ENCODE assay signal across 8 mouse cellular contexts in the genomic region with DNA sequence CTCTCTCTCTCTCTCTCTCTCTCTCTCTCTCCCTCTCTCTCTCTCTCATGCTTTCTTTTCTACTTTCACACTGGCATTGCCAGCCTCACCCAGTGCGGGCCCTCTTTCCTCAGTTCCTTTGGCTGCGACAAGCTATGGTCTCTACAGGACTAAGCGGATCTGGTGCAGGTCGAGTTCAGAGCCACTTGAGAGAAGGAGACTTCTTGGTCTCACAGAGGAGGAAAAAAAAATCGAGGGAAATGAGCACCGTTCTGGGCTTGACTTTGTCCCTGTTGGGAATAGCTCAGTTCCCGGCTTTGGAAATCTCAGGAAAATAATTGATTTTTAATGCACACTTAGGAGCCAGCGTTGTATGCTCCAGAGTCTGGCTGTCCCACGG. TPM values are rescaled to one million over a fixed set of nuclear protein-coding genes. Genes with fewer than 3 reads are reported as not detected.
DNase-seq lines count a peak whose midpoint lies in the region; ATAC-seq and TF ChIP-seq lines count a peak whose summit lies in the region.

No protein-coding gene starts in this region.

- 2% methylated on average over 9 of the region's 9 CpGs for WGBS in heart, embryonic 15.5 days
- under 1% methylated on average over 9 of the region's 9 CpGs for WGBS in hindbrain, embryonic 10.5 days
- WGBS in midbrain, embryonic 12.5 days: 1% methylated on average over 9 of the region's 9 CpGs

- H3K4me1 ChIP-seq in heart, embryonic 15.5 days (replicated peaks): peaks cover 6% of the 10 kb centered on the region
- H3K4me1 ChIP-seq in hindbrain, embryonic 10.5 days (replicated peaks): peaks cover 6% of the 10 kb centered on the region; the same call in 1 of the 2 replicates
- no peaks in the 10 kb centered on the region for H3K4me1 ChIP-seq in midbrain, embryonic 12.5 days

- H3K36me3 ChIP-seq in heart, embryonic 15.5 days: no peaks in the 10 kb centered on the region
- H3K36me3 ChIP-seq in hindbrain, embryonic 10.5 days: no peaks in the 10 kb centered on the region
- H3K36me3 ChIP-seq in midbrain, embryonic 12.5 days: no peaks in the 10 kb centered on the region

- H3K9ac ChIP-seq in heart, embryonic 15.5 days: no peak overlapping the region
- no peak overlapping the region; the same call in 1 of the 2 replicates for H3K9ac ChIP-seq in midbrain, embryonic 12.5 days (replicated peaks)

- no peaks in the 10 kb centered on the region for H3K9me3 ChIP-seq in heart, embryonic 15.5 days (replicated peaks)
- H3K9me3 ChIP-seq in hindbrain, embryonic 10.5 days: no peaks in the 10 kb centered on the region
- no peaks in the 10 kb centered on the region for H3K9me3 ChIP-seq in midbrain, embryonic 12.5 days

- no peak for DNase-seq in heart, postnatal 10 days
- peak; percentile 69 for DNase-seq in brain, embryonic 14.5 days (ENCODE audit: low read depth)
- DNase-seq in hindbrain, embryonic 10.5 days (ENCODE audit: low spot score): no peak
- DNase-seq in adrenal gland, postnatal 25 days: no peak
- no peak for DNase-seq in testis, postnatal 14 days (ENCODE audit: low spot score)
- no peak for DNase-seq in gastrocnemius, postnatal 25 days

- H3K27ac ChIP-seq in heart, embryonic 15.5 days: no peak overlapping the region
- H3K27ac ChIP-seq in hindbrain, embryonic 10.5 days: peak overlapping the region; percentile 63
- no peak overlapping the region for H3K27ac ChIP-seq in midbrain, embryonic 12.5 days (replicated peaks)

- H3K4me2 ChIP-seq in heart, embryonic 15.5 days: peak overlapping the region; percentile 49; the same call in 1 of the 2 replicates
- peak overlapping the region; percentile 49 for H3K4me2 ChIP-seq in midbrain, embryonic 12.5 days (replicated peaks)

- TF ChIP-seq POLR2A in brain, embryonic 14.5 days (IDR thresholded peaks at IDR 0.05; ENCODE audit: borderline replicate concordance, extremely low read depth, insufficient read depth, insufficient read length, poor library complexity, severe bottlenecking): no peak

- ATAC-seq in heart, embryonic 15.5 days (replicated peaks; ENCODE audit: insufficient number of reproducible peaks, insufficient read depth, low FRiP score, low read depth): no peak
- peak; percentile 5; the same call in 1 of the 2 replicates for ATAC-seq in midbrain, embryonic 12.5 days (ENCODE audit: low FRiP score, low read depth)

- H3K27me3 ChIP-seq in heart, embryonic 15.5 days: peaks cover 80% of the 10 kb centered on the region
- H3K27me3 ChIP-seq in hindbrain, embryonic 10.5 days (ENCODE audit: insufficient read depth, poor library complexity, severe bottlenecking): peaks cover 99% of the 10 kb centered on the region
- H3K27me3 ChIP-seq in midbrain, embryonic 12.5 days: peaks cover 53% of the 10 kb centered on the region

- peak overlapping the region; percentile 31 for H3K4me3 ChIP-seq in heart, embryonic 15.5 days
- H3K4me3 ChIP-seq in hindbrain, embryonic 10.5 days: peak overlapping the region; percentile 41
- H3K4me3 ChIP-seq in midbrain, embryonic 12.5 days: peak overlapping the region; percentile 28

- intact Hi-C loops in heart, postnatal 10 days (cut with DNase I): no loop called here

- no peak for TF ChIP-seq CTCF in brain, embryonic 14.5 days (IDR thresholded peaks at IDR 0.05; ENCODE audit: borderline replicate concordance, extremely low read depth, insufficient read depth, insufficient read length)

RNA-seq across cellular contexts. Expression of a gene that starts 5.9 kb away (rescaled TPM):
- not detected in 2 replicates for polyA plus RNA-seq in heart, embryonic 15.5 days (2015; fragmentation: Nextera tagmentation; extraction: Ambion mirVana)
- not detected for total RNA-seq in heart, postnatal 10 days (2021)
- 1.5 and 4.7 TPM in 2 replicates for polyA plus RNA-seq in brain, embryonic 14.5 days (2012; rRNA removed)
- polyA plus RNA-seq in hindbrain, embryonic 10.5 days (2016; fragmentation: Nextera tagmentation; extraction: Ambion mirVana): not detected in 2 replicates
- 0.28 TPM in 1 of 2 replicates, not detected in the other for polyA plus RNA-seq in midbrain, embryonic 12.5 days (2016; fragmentation: Nextera tagmentation; extraction: Ambion mirVana)
- not detected in 2 replicates for total RNA-seq in adrenal gland, postnatal 25 days (2021)
- not detected for total RNA-seq in gastrocnemius, postnatal 25 days (2021)

RNA-seq across cellular contexts. Expression of a gene that starts 8.5 kb away (rescaled TPM):
- polyA plus RNA-seq in heart, embryonic 15.5 days (2015; fragmentation: Nextera tagmentation; extraction: Ambion mirVana): 0.51 TPM in 1 of 2 replicates, not detected in the other
- under 1 TPM in 1 of 2 experiments, not detected in 1; 0.12 TPM for total RNA-seq in heart, postnatal 10 days (2021)
- 76.0 and 160 TPM in 2 replicates for polyA plus RNA-seq in brain, embryonic 14.5 days (2012; rRNA removed)
- polyA plus RNA-seq in hindbrain, embryonic 10.5 days (2016; fragmentation: Nextera tagmentation; extraction: Ambion mirVana): 0.81 and 1.9 TPM in 2 replicates
- polyA plus RNA-seq in midbrain, embryonic 12.5 days (2016; fragmentation: Nextera tagmentation; extraction: Ambion mirVana): 3.0 and 4.6 TPM in 2 replicates
- not detected in 2 replicates for total RNA-seq in adrenal gland, postnatal 25 days (2021)
- not detected for total RNA-seq in gastrocnemius, postnatal 25 days (2021)

Comparison
In these comparisons a context has a peak if more than half of its experiments do, and no peak if none do; other contexts are left out.
1. RNA of a gene that starts 8.5 kb away (polyA plus RNA-seq): 76.0 to 160 TPM in brain, embryonic 14.5 days; 3.0 to 4.6 TPM in midbrain, embryonic 12.5 days, 0.81 to 1.9 TPM in hindbrain, embryonic 10.5 days and 0.51 TPM in heart, embryonic 15.5 days; every median in the first group is over 10 times any median in the second.
2. Peak in every context shown above with its lines, with median percentiles within 50 percentile points of each other: H3K4me3 ChIP-seq.